Mouse (Mus musculus): ENCODE measurements around the gene Pigv. TPM values are rescaled to one million over a fixed set of nuclear protein-coding genes. Genes with fewer than 3 reads are reported as not detected.

Pigv gene
- polyA plus RNA-seq, 1 experiment = 17.6 TPM

- no peak for TF ChIP-seq GATA1 (IDR thresholded peaks at IDR 0.05; ENCODE audit: low read length)
These were observed 58.6 kb downstream of the Pigv start for GRCm38 (mm10) chr4:133613867-133614266.

GRCm38 (mm10) chr4:133613026-133613425 lies 59.4 kb downstream of the Pigv start:
- TF ChIP-seq GATA1 (IDR thresholded peaks at IDR 0.05; ENCODE audit: low read length) = no peak

GRCm38 (mm10) chr4:133612416-133612815 lies 60.0 kb downstream of the Pigv start:
- no peak for TF ChIP-seq GATA1 (IDR thresholded peaks at IDR 0.05; ENCODE audit: low read length)

- no peak for TF ChIP-seq GATA1 (IDR thresholded peaks at IDR 0.05; ENCODE audit: low read length)
These were observed 60.6 kb downstream of the Pigv start for GRCm38 (mm10) chr4:133611815-133612214.

Other genes starting within 250 kb of the Pigv start
- gene Tent5b, start 192.5 kb downstream of the Pigv start, polyA plus RNA-seq (2012) = 0.03 TPM in 1 of 2 replicates, not detected in the other
- gene Trnp1, start 174.1 kb downstream of the Pigv start, polyA plus RNA-seq (2012) = not detected in 2 replicates
- gene Kdf1, start 153.7 kb downstream of the Pigv start, polyA plus RNA-seq (2012) = not detected in 2 replicates
- 653 and 930 TPM in 2 replicates for gene Nudc, start 126.7 kb downstream of the Pigv start, polyA plus RNA-seq (2012)
- gene Nr0b2, start 119.3 kb downstream of the Pigv start, polyA plus RNA-seq (2012) = not detected in 2 replicates
- 12.4 and 13.5 TPM in 2 replicates for gene Gpatch3, start 97.9 kb downstream of the Pigv start, polyA plus RNA-seq (2012)
- gene Gpn2, start 88.3 kb downstream of the Pigv start, polyA plus RNA-seq (2012) = 57.7 and 66.6 TPM in 2 replicates
- gene Sfn, start 70.5 kb downstream of the Pigv start, polyA plus RNA-seq (2012) = 2.4 and 2.5 TPM in 2 replicates
- gene Zdhhc18, start 22.5 kb downstream of the Pigv start, polyA plus RNA-seq (2012) = 16.8 and 17.2 TPM in 2 replicates
- 109 and 180 TPM in 2 replicates for gene Arid1a, start 84.1 kb upstream of the Pigv start, polyA plus RNA-seq (2012)
- 2.4 and 3.7 TPM in 2 replicates for gene Rps6ka1, start 215.2 kb upstream of the Pigv start, polyA plus RNA-seq (2012)